Mouse (Mus musculus): ENCODE measurements around the gene Cacna1b. TPM values are rescaled to one million over a fixed set of nuclear protein-coding genes. Genes with fewer than 3 reads are reported as not detected.

Gene Cacna1b
- polyA plus RNA-seq, 1 experiment, result 32.9 TPM

DNA sequence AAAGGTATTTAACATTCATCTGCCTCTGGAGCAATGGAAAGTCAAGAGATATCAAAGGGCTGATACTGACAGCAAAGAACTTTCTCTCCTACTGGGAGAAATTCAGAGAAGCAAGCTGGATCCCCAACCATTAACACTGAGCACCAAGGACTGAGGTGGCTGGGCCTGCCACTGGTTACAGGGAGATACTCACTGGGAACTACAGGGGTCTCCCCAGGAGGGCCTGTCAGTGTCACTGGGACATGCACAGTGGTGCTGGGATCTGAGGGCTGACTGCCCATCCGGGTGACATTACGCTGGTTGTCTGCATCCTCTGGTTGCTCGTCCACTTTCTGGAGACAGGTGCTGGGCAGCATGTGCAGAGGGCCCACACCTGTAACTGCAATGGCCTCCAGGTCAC is 85.3 kb downstream of the Cacna1b start:
- Histone ChIP-seq H3K4me3 (replicated peaks; ENCODE audit: insufficient read depth, low read depth, low read length) (no peak overlapping the region), H3K27me3 (ENCODE audit: control insufficient read depth, insufficient read depth, low read length) (no peaks in the 10 kb centered on the region), H3K4me1 (ENCODE audit: control insufficient read depth, insufficient read depth, low read length) (peaks cover 16% of the 10 kb centered on the region), H3K27ac (ENCODE audit: insufficient read depth, low read length) (no peak overlapping the region)
- TF ChIP-seq CTCF (IDR thresholded peaks at IDR 0.05; ENCODE audit: borderline replicate concordance, insufficient read depth, low read depth, low read length), result no peak
- TF ChIP-seq POLR2A (IDR thresholded peaks at IDR 0.05; ENCODE audit: borderline replicate concordance, insufficient read depth, low read length), result no peak
- 96% methylated on average over 3 of the region's 3 CpGs for WGBS
- DNase-seq, result no peak

DNA sequence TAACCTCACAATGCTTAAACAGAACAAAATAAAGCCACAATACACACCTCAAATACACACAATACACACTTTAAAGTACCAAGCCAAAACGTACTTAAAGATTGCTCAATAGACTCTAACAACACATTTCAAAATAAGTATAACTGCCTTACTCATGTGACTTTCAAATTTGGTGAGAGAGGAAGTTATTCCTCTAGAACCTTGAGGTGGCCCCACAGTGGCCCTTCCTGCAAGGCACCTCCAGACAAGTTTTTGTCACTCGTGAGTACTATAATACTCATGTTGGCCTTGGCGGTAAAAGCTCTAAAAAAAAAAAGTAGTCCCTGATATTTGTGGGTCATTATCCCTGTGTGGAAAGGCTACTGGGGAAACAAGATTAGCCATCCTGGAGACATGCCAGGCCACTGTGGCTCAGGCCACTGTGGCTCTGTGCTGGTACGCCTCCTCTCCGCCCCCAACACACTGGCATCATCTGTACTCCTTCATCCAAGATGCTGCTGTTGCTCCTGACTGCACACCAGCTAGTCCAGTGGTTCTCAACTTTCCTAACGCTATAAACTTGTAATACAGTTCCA is 88.4 kb downstream of the Cacna1b start:
- DNase-seq, result no peak
- Histone ChIP-seq H3K4me1 (ENCODE audit: control insufficient read depth, insufficient read depth, low read length) (peaks cover 1% of the 10 kb centered on the region; the same call in 1 of the 2 replicates), H3K4me3 (replicated peaks; ENCODE audit: insufficient read depth, low read depth, low read length) (no peak overlapping the region), H3K27me3 (ENCODE audit: control insufficient read depth, insufficient read depth, low read length) (no peaks in the 10 kb centered on the region), H3K27ac (ENCODE audit: insufficient read depth, low read length) (no peak overlapping the region)
- WGBS, result 68% methylated on average over 6 of the region's 6 CpGs
- no peak for TF ChIP-seq CTCF (IDR thresholded peaks at IDR 0.05; ENCODE audit: borderline replicate concordance, insufficient read depth, low read depth, low read length)
- TF ChIP-seq POLR2A (IDR thresholded peaks at IDR 0.05; ENCODE audit: borderline replicate concordance, insufficient read depth, low read length), result no peak

DNA sequence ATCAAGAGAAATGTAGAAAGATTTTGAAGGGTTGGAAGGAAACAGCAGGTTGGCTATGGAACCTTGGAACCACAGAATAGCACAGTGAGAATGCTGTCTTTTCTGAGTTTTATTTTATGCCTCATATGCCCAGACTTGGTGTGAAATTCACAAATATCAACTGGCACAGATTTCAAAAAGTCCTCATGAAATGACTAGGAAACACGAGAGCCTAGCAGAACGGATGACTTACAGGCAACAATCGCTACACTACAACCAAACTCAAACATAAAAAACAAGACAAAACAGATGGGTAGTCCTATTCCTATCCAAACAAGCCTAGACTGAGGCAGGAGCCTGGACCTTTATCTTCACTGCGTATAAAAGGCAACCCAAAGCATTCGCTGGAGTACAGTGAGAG is 94.4 kb downstream of the Cacna1b start:
- TF ChIP-seq POLR2A (IDR thresholded peaks at IDR 0.05; ENCODE audit: borderline replicate concordance, insufficient read depth, low read length), result no peak
- no peak for TF ChIP-seq CTCF (IDR thresholded peaks at IDR 0.05; ENCODE audit: borderline replicate concordance, insufficient read depth, low read depth, low read length)
- Histone ChIP-seq H3K27me3 (ENCODE audit: control insufficient read depth, insufficient read depth, low read length) (no peaks in the 10 kb centered on the region), H3K27ac (ENCODE audit: insufficient read depth, low read length) (no peak overlapping the region), H3K4me1 (ENCODE audit: control insufficient read depth, insufficient read depth, low read length) (no peaks in the 10 kb centered on the region), H3K4me3 (replicated peaks; ENCODE audit: insufficient read depth, low read depth, low read length) (no peak overlapping the region)
- no peak for DNase-seq
- WGBS, result 93% methylated on average over 5 of the region's 5 CpGs

DNA sequence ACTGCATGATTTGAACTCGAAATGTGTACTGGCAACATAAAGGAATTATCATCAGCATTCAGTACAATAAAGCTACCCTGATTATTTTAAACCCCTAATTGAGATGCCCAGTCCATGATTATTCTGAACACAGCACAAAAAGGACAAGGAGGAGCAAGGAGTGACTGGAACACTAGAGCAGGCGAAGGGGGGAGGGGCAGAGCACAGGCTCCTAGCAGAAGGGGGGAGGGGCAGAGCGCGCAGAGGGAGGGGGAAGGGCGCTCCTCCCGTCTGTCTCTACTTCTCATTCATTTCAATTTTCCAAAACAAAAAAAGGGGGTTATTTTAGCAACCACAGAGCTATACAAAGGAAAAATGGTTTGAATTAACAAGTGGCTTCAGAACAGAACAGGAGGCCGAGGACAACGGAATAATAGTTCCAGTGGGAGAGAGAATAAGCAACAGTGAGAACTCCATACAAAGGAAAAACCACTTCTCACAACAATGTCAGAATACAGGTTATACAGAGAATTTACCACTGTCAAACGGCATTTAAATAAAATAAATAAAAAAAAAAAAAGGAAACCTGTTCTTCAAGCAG is 98.2 kb downstream of the Cacna1b start:
- DNase-seq, result no peak
- Histone ChIP-seq H3K27ac (ENCODE audit: insufficient read depth, low read length) (no peak overlapping the region), H3K4me3 (replicated peaks; ENCODE audit: insufficient read depth, low read depth, low read length) (no peak overlapping the region), H3K27me3 (ENCODE audit: control insufficient read depth, insufficient read depth, low read length) (no peaks in the 10 kb centered on the region; the same call in 1 of the 2 replicates), H3K4me1 (ENCODE audit: control insufficient read depth, insufficient read depth, low read length) (no peaks in the 10 kb centered on the region; the same call in 1 of the 2 replicates)
- WGBS, result 42% methylated on average over 9 of the region's 9 CpGs
- no peak for TF ChIP-seq CTCF (IDR thresholded peaks at IDR 0.05; ENCODE audit: borderline replicate concordance, insufficient read depth, low read depth, low read length)

DNA sequence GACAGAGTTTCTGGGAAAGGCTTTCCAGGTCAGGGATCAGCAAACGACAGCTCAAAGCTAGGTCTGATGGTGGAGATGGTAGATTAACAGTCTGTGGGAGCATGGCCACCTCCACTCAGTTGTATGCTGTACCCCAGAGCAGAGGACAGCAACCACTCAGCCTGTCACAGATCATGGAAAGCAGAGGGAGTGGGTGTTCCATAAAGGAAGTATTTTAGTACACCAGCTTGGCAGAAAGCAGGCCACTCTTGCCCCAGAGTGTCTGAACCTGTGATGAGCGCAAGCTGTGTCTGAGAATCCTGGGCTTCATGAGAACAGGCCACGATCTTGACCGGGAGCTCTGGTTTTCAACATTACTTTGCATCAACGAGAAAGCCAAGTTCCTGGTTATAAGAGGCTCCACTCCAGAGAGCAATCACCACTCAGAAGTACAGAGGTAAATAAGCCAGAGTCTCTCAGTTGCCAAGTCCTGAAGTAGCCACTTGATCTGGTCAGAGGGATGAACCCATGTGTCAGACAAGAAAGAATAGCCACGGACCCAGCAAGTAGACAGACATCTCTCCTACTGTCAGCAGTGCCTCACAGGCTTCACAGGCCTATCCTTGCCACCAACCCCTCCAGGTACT is 103.7 kb downstream of the Cacna1b start:
- no peaks in the 10 kb centered on the region; the same call in 1 of the 2 replicates for H3K27me3 ChIP-seq (ENCODE audit: control insufficient read depth, insufficient read depth, low read length)
- no peak for DNase-seq
- no peaks in the 10 kb centered on the region; the same call in 1 of the 2 replicates for H3K4me1 ChIP-seq (ENCODE audit: control insufficient read depth, insufficient read depth, low read length)
- no peak for TF ChIP-seq POLR2A (IDR thresholded peaks at IDR 0.05; ENCODE audit: borderline replicate concordance, insufficient read depth, low read length)
- no peak for TF ChIP-seq CTCF (IDR thresholded peaks at IDR 0.05; ENCODE audit: borderline replicate concordance, insufficient read depth, low read depth, low read length)
- no peak overlapping the region for H3K27ac ChIP-seq (ENCODE audit: insufficient read depth, low read length)
- WGBS, result 85% methylated on average over 6 of the region's 6 CpGs
- no peak overlapping the region for H3K4me3 ChIP-seq (replicated peaks; ENCODE audit: insufficient read depth, low read depth, low read length)

DNA sequence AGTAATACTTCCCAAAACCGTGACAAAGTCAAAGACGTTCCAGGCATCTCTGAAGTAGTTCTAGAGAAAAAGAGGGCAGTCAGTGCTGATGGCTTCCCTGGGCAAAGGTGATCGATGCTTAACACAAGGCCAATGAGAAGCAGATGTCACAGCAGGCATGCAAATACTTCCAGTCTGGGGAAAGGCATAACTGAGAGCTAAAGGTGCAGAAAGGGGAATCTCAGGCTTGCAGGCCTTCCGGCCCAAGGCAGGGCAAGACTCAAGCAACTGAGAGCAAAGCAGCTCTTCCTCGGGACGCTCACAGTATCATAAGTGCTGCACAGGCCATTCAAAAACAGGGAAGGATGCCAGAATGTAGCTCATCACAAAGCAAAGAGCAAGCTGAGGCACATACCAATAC is 114.4 kb downstream of the Cacna1b start:
- WGBS, result 89% methylated on average over 6 of the region's 6 CpGs
- H3K4me1 ChIP-seq (ENCODE audit: control insufficient read depth, insufficient read depth, low read length), result no peaks in the 10 kb centered on the region
- no peak overlapping the region for H3K4me3 ChIP-seq (replicated peaks; ENCODE audit: insufficient read depth, low read depth, low read length)
- H3K27ac ChIP-seq (ENCODE audit: insufficient read depth, low read length), result no peak overlapping the region
- no peak for DNase-seq
- TF ChIP-seq CTCF (IDR thresholded peaks at IDR 0.05; ENCODE audit: borderline replicate concordance, insufficient read depth, low read depth, low read length) (no peak), POLR2A (IDR thresholded peaks at IDR 0.05; ENCODE audit: borderline replicate concordance, insufficient read depth, low read length) (no peak)
- H3K27me3 ChIP-seq (ENCODE audit: control insufficient read depth, insufficient read depth, low read length), result no peaks in the 10 kb centered on the region

DNA sequence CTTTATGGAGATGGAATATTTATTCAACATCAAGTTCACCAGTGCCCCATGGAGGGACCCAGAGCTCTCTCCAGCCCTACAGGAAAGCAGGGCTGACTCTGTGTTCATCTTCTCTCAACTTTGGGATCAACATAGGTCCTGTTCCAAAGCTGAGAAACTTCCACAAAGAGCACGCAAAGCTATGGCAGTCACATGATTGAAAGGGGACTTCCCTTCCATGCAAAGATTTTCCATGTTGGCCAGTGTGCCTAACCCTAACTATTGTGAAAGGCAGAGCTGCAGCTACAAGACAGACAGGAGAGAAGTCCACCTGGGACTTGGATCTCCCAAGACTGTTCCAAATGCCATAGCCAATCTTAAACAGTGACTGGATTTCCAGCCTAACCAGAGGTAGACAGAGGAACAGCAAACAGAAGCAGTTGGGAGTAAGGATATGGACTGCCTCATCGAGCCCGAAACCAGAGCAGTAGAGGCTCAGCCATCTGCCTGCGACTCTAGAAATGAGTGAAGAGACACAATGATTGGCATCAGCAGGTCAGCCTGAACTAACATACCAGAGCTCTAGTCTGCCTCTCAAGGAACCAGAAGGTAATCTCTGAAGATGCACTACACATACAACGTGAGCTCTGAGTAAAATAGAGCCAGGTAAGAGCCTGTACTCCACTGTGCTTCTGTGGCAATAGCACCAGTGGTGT is 116.4 kb downstream of the Cacna1b start:
- TF ChIP-seq POLR2A (IDR thresholded peaks at IDR 0.05; ENCODE audit: borderline replicate concordance, insufficient read depth, low read length) (no peak), CTCF (IDR thresholded peaks at IDR 0.05; ENCODE audit: borderline replicate concordance, insufficient read depth, low read depth, low read length) (no peak)
- no peak overlapping the region for H3K4me3 ChIP-seq (replicated peaks; ENCODE audit: insufficient read depth, low read depth, low read length)
- 91% methylated on average over 5 of the region's 5 CpGs for WGBS
- no peaks in the 10 kb centered on the region for H3K27me3 ChIP-seq (ENCODE audit: control insufficient read depth, insufficient read depth, low read length)
- no peaks in the 10 kb centered on the region for H3K4me1 ChIP-seq (ENCODE audit: control insufficient read depth, insufficient read depth, low read length)
- H3K27ac ChIP-seq (ENCODE audit: insufficient read depth, low read length), result no peak overlapping the region
- DNase-seq, result no peak

All from cerebellum, adult 2 months (tissue).